In genomic region chr3:32430394-32430793, GRCm38 (mm10) we compare ENCODE assay signal across 20 mouse cellular contexts. TPM values are rescaled to one million over a fixed set of nuclear protein-coding genes. Genes with fewer than 3 reads are reported as not detected.
DNase-seq lines count a peak whose midpoint lies in the region; ATAC-seq and TF ChIP-seq lines count a peak whose summit lies in the region.
"Had no signal": no experiment of that assay in that cellular context is flagged by ENCODE, and none has a peak within 500 bp of the region (broad histone marks: within the 10 kb centered on the region; RNA-seq: fewer than 3 reads in every experiment).

No protein-coding gene starts in this region.

- H3K79me2 ChIP-seq in heart, adult 2 months (replicated peaks; ENCODE audit: control insufficient read depth, insufficient read depth, low read length): peaks cover 13% of the 10 kb centered on the region

- no peak overlapping the region for H3K9ac ChIP-seq in heart, adult 2 months (ENCODE audit: low read depth, low read length)
- H3K9ac ChIP-seq: embryonic facial prominence, embryonic 13.5 days; forebrain, embryonic 12.5 days; heart, embryonic 15.5 days; hindbrain, embryonic 12.5 days had no signal

- no peak for TF ChIP-seq EP300 in heart, adult 2 months (IDR thresholded peaks at IDR 0.05; ENCODE audit: insufficient read depth, low read depth, low read length)

- no peak overlapping the region for H3K27ac ChIP-seq in heart, adult 2 months
- H3K27ac ChIP-seq: embryonic facial prominence, embryonic 13.5 days; forebrain, embryonic 12.5 days; heart, embryonic 15.5 days; hindbrain, embryonic 12.5 days had no signal

- intact Hi-C loops in heart, postnatal 14 days (cut with DNase I): loop anchor here (5.0 kb wide), 1 partner anchor 33 kb away; the partner anchor contains the start of gene Pik3ca
- intact Hi-C loops in heart, adult 2 months (cut with DNase I): no loop called here

- H3K27me3 ChIP-seq in heart, adult 2 months (ENCODE audit: control insufficient read depth, insufficient read depth, low read length): no peaks in the 10 kb centered on the region
- H3K27me3 ChIP-seq: embryonic facial prominence, embryonic 13.5 days; forebrain, embryonic 12.5 days; heart, embryonic 15.5 days; hindbrain, embryonic 12.5 days had no signal

- WGBS in heart, adult 2 months: 20% methylated on average over 2 of the region's 2 CpGs

- peaks cover 16% of the 10 kb centered on the region for H3K4me1 ChIP-seq in heart, adult 2 months (ENCODE audit: control insufficient read depth, insufficient read depth, low read length)
- H3K4me1 ChIP-seq: forebrain, embryonic 12.5 days; hindbrain, embryonic 12.5 days had no signal

- H3K4me3 ChIP-seq in heart, adult 2 months: no peak overlapping the region
- H3K4me3 ChIP-seq: embryonic facial prominence, embryonic 13.5 days; forebrain, embryonic 12.5 days; heart, embryonic 15.5 days; hindbrain, embryonic 12.5 days had no signal

- DNase-seq in adrenal gland, postnatal 25 days: peak; percentile 12
- no peak for DNase-seq in adrenal gland, adult 8-10 months
- peak; percentile 25 to 36 for DNase-seq in heart, postnatal 14 days
- DNase-seq in heart, adult 2 months: no peak
- peak; percentile 72 for DNase-seq in 416B (ENCODE audit: low read depth)
- DNase-seq in B cell, adult 2 months: no peak
- DNase-seq: cerebellum, adult 18-20 months; cerebellum, adult 9-11 months; cerebellum, postnatal 36 days; gastrocnemius, postnatal 10 days; heart, postnatal 36 days had no signal

- TF ChIP-seq POLR2A in heart, adult 2 months (IDR thresholded peaks at IDR 0.05; ENCODE audit: insufficient read depth, low read depth, low read length): no peak

- TF ChIP-seq CTCF in heart, adult 2 months (IDR thresholded peaks at IDR 0.05): no peak

- peak; percentile 88 for ATAC-seq in megakaryocyte-erythroid progenitor cell, adult 5-6 weeks (replicated peaks; ENCODE audit: low FRiP score, low TSS enrichment, poor library complexity, severe bottlenecking)
- ATAC-seq: forebrain, embryonic 16.5 days; hindbrain, embryonic 16.5 days; inflammation-experienced regulatory T-cells, adult 6 months; intestine, postnatal 0 days had no signal

- peaks cover 15% of the 10 kb centered on the region for H3K36me3 ChIP-seq in heart, adult 2 months (ENCODE audit: control insufficient read depth, insufficient read depth, low read length)
- H3K36me3 ChIP-seq: forebrain, embryonic 12.5 days; heart, embryonic 15.5 days; hindbrain, embryonic 12.5 days had no signal

RNA-seq across cellular contexts. Expression of gene Pik3ca, which starts 32.9 kb away (rescaled TPM):
- total RNA-seq in adrenal gland, postnatal 25 days (2021): 38.8 and 63.8 TPM in 2 replicates
- 10 to 100 TPM; 52.6 to 61.4 (median 57.4) TPM for total RNA-seq in adrenal gland, adult 8-10 months (2022)
- 10 to 100 TPM; 45.4 to 46.2 TPM for total RNA-seq in heart, postnatal 14 days (2021)
- total RNA-seq in heart, adult 2 months (2021): 10 to 100 TPM; 43.5 to 48.5 TPM
- 6.5 and 13.4 TPM in 2 replicates for polyA plus RNA-seq in heart, adult 2 months (2012; rRNA removed)
- 15.5 and 20.1 TPM in 2 replicates for total RNA-seq in megakaryocyte-erythroid progenitor cell, adult 5-6 weeks (2014; fragmentation: Nextera tagmentation)
- total RNA-seq in megakaryocyte-erythroid progenitor cell, adult 5-6 weeks (2017): 26.6 and 28.1 TPM in 2 replicates

Comparison
In these comparisons a context has a peak if more than half of its experiments do, and no peak if none do; other contexts are left out.
1. DNase-seq: peak in adrenal gland, postnatal 25 days (single experiment), heart, postnatal 14 days (2 of 2) and 416B (single experiment); none in adrenal gland, adult 8-10 months (single experiment), heart, adult 2 months (0 of 2) and B cell, adult 2 months (0 of 2).